Mouse (Mus musculus) midbrain, embryonic 11.5 days (tissue): ENCODE data around the gene Gm8237. TPM values are rescaled to one million over a fixed set of nuclear protein-coding genes. Genes with fewer than 3 reads are reported as not detected.
A peak's percentile ranks its signal among the peaks of the same experiment; 100 is the strongest.
"Not testable (repeated sequence)": the region's sequence is repeated elsewhere in the genome, so short reads cannot be mapped to it uniquely, and the experiment has no call there.

Source experiments
- ATAC-seq: fragments of 200-750 bp; cut with Nextera tagmentation; 2 replicates; pipeline ENCODE4 v1.8.0; 2017; ENCODE audit warnings: moderate TSS enrichment, moderate library complexity; ENCODE audit not compliant: low FRiP score
- DNase-seq: peaks from one replicate; pipeline ENCODE4 v3.0.0; 2015; ENCODE audit warnings: low spot score; ENCODE audit errors: missing footprints
- H3K27ac ChIP-seq: fragments of 300-500 bp; sonication (generic); 2 replicates; pipeline ENCODE4 v1.5.1; 2014; ENCODE audit warnings: low read depth, low read length
- H3K27me3 ChIP-seq: fragments of 300-500 bp; sonication (generic); 2 replicates; pipeline ENCODE4 v1.6.1; 2014; ENCODE audit warnings: mild to moderate bottlenecking, low read length, moderate library complexity, mixed read lengths; ENCODE audit not compliant: control insufficient read depth, insufficient read depth
- H3K36me3 ChIP-seq: fragments of 300-500 bp; sonication (generic); 2 replicates; pipeline ENCODE4 v1.6.1; 2014; ENCODE audit warnings: mild to moderate bottlenecking, low read length, moderate library complexity, mixed read lengths; ENCODE audit not compliant: control insufficient read depth, insufficient read depth
- H3K4me1 ChIP-seq: fragments of 300-500 bp; sonication (generic); 2 replicates; pipeline ENCODE4 v1.6.1; 2014; ENCODE audit warnings: low read length; ENCODE audit not compliant: control insufficient read depth, insufficient read depth
- H3K4me2 ChIP-seq: fragments of 300-500 bp; sonication (generic); 2 replicates; pipeline ENCODE4 v1.6.1; 2014; ENCODE audit warnings: mild to moderate bottlenecking, moderate library complexity
- H3K4me3 ChIP-seq: fragments of 300-500 bp; sonication (generic); 2 replicates; pipeline ENCODE4 v1.5.1; 2014; ENCODE audit warnings: low read depth, low read length
- H3K9ac ChIP-seq: fragments of 300-500 bp; sonication (generic); 2 replicates; pipeline ENCODE4 v1.6.1; 2014; ENCODE audit warnings: low read length
- H3K9me3 ChIP-seq: fragments of 300-500 bp; sonication (generic); 2 replicates; pipeline ENCODE4 v1.6.1; 2016; ENCODE audit warnings: low read length; ENCODE audit not compliant: control insufficient read depth
- WGBS: fragments of 180-500 bp; shearing (Covaris S2); extraction: QIAGEN DNeasy Blood & Tissue Kit; methylation state at CpG from one replicate; pipeline ENCODE4 v1.1.7; 2014; 5-methylcytosine and 5-hydroxymethylcytosine counted together
- polyA plus RNA-seq: library from polyadenylated mRNA; unstranded; fragments of >200 nt; fragmentation: Nextera tagmentation; extraction: Ambion mirVana; gene quantifications from 2 replicates; pipeline ENCODE4 v1.2.1, GENCODE M21; 2014

The Gm8237 gene
- 0.12 TPM in 1 of 2 replicates, not detected in the other for polyA plus RNA-seq

DNA sequence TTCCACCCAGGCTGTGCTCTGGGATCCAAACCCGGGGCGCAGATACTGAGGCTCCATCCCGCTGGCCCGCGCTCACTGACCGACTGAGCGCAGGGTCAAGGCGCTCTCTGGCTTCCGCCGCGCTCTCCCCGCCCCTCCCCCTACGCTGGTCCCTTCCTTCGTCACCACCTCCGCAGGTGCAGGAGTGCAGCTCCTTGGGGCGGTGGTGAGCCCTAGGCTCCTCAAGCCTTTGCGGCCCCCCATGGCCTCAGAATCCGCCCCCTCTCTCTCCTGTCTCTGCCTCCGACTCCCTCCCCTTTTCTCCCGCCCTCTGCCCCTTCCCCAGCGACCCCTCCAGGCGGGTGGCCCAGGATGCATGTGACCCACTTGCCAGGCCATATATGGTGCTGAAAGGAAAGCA lies at the start of gene Gm8237:
Gene Gm8237, minus strand, starts transcription at position 142 of the 400 bp plus-strand sequence.
- peak within 1 kb of the TSS; percentile 44; the same call in 1 of the 2 replicates for H3K9ac ChIP-seq
- H3K27ac ChIP-seq, ATAC-seq, H3K4me1 ChIP-seq, H3K27me3 ChIP-seq, H3K9me3 ChIP-seq, H3K36me3 ChIP-seq: not testable (repeated sequence)
- WGBS: 3% methylated on average over 11 of the region's 22 CpGs
- peak within 1 kb of the TSS; percentile 60 for H3K4me2 ChIP-seq
- peak within 1 kb of the TSS; percentile 32 for H3K4me3 ChIP-seq
- peak; percentile 85 for DNase-seq

DNA sequence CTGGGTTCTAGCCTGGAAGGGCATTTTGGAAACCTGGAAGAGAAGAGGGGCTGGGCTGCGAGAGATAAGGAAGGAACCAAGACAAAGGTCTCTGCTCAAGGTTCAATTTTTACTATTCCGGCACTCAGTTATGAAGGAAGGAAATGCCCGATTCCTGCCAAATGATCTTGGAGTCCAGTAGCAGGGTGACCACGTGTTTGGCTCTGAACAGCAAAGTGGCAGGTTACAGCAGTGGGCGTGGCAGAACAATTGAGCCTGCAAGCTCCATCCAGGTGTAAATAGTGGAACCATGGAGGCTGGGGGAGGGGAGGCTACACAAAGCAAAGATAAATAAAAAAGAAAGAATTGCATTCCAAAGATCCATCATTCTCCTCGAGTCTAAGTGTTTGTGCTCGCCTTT lies 43.1 kb upstream of the Gm8237 start:
- not testable (repeated sequence) for DNase-seq, ATAC-seq, H3K4me3 ChIP-seq, H3K9ac ChIP-seq, H3K9me3 ChIP-seq, H3K27ac ChIP-seq, H3K27me3 ChIP-seq, H3K4me1 ChIP-seq, H3K4me2 ChIP-seq, H3K36me3 ChIP-seq
- WGBS: 84% methylated on average over 7 of the region's 7 CpGs

DNA sequence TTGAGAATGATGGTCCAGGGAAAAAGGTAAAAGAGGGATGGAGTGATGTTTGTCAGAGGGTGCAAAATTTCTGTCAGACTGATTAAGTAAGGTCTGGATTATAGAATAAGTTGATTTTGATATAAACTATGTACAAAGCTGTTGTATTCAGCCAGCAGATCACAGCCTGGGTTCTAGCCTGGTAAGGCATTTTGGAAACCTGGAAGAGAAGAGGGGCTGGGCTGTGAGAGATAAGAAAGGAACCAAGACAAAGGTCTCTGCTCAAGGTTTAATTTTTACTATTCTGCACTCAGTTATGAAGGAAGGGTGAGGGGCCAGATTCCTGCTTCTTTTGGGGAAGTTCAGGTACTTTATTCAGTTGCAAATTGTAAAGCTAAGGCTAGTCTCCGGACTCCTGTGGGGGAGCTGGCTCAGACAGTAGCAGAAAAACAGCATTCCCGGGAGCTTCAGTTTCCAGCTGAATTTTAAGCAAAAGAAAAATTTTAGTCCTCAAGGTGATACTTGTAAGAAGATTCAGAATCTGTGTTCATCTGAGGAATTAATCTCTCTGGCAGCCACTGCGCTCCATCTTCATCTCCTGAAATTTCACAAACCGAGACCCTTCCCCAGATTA lies 38.3 kb upstream of the Gm8237 start:
- not testable (repeated sequence) for H3K36me3 ChIP-seq, H3K4me1 ChIP-seq, H3K4me3 ChIP-seq, ATAC-seq, H3K9ac ChIP-seq, DNase-seq, H3K27me3 ChIP-seq, H3K4me2 ChIP-seq, H3K27ac ChIP-seq, H3K9me3 ChIP-seq
- 80% methylated on average over 4 of the region's 4 CpGs for WGBS

DNA sequence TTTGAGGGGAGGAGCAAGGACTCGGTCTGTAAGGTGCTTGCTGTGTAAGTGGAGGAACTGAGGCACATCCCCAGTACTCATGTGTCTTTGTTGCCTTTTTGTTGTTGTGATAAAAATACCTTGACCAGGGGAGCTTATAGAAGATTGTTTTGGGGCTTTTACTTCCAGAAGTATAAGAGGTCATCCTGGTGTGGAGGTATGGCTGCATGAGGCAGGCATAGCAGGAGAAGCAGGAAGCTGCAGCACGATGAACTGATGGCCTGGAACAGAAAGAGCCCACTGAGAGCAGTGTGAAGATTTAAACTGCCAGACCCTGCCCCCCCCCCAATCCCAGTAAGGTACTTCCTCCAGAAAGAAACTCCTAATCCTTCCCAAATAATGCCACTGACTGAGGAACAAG lies 33.5 kb upstream of the Gm8237 start:
- 77% methylated on average over 2 of the region's 2 CpGs for WGBS
- H3K36me3 ChIP-seq, H3K4me2 ChIP-seq: not testable (repeated sequence)

DNA sequence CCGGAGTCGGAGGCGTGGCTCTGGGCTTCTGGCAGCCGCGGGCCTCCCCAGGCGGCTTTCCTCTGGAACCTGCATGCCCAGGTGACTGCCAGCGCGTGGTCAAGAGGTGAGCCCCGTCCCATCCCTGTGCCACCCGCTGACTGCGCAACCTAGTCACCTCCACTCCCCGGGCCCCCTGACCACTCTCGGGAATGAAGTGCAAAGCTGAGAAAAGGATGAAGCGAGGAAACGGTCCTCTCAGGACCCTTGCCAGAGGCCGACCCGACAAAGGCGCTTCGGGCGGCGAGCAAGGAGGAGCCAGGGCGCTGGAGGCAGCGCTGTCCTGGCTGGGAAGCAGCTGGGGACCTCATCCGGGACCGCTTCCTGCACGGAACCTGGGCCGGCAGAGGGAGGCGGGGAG lies 391 bp downstream of the Gm8237 start:
- WGBS: 0% methylated on average over 19 of the region's 28 CpGs
- ATAC-seq, H3K4me1 ChIP-seq, H3K27me3 ChIP-seq, H3K36me3 ChIP-seq, H3K9me3 ChIP-seq, H3K27ac ChIP-seq: not testable (repeated sequence)
- H3K4me3 ChIP-seq: peak overlapping the region; percentile 32
- H3K4me2 ChIP-seq: peak overlapping the region; percentile 60
- H3K9ac ChIP-seq: peak overlapping the region; percentile 44; the same call in 1 of the 2 replicates
- DNase-seq: peak; percentile 88

More for the DNA sequence above, 33.5 kb upstream of the Gm8237 start:
- not testable (repeated sequence) for DNase-seq, ATAC-seq, H3K27ac ChIP-seq, H3K27me3 ChIP-seq, H3K4me3 ChIP-seq, H3K4me1 ChIP-seq, H3K9ac ChIP-seq, H3K9me3 ChIP-seq

DNA sequence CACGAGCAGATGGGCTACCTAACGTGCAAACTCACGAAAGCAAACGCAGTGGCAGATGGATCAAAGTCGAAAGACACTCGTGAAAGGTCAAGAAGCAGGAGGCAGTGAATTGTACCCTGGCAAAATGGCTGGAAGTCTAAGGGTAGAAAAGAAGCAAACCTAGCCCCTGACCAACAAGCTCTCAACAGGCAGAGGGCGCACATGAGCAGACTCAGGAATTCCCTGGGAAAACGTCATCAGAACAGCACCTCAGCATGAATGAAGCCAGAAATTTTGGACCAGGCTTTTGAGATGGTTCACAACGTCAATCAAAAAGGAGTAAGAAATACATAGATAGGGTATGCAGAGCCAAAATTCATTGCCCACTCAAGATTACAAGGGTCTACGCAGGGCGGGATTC lies 1.0 kb downstream of the Gm8237 start:
- 8% methylated on average over 5 of the region's 11 CpGs for WGBS
- not testable (repeated sequence) for H3K4me2 ChIP-seq, H3K4me3 ChIP-seq, H3K36me3 ChIP-seq, H3K9ac ChIP-seq, H3K4me1 ChIP-seq, H3K27ac ChIP-seq, ATAC-seq, H3K9me3 ChIP-seq, H3K27me3 ChIP-seq
- DNase-seq: peak; percentile 96

DNA sequence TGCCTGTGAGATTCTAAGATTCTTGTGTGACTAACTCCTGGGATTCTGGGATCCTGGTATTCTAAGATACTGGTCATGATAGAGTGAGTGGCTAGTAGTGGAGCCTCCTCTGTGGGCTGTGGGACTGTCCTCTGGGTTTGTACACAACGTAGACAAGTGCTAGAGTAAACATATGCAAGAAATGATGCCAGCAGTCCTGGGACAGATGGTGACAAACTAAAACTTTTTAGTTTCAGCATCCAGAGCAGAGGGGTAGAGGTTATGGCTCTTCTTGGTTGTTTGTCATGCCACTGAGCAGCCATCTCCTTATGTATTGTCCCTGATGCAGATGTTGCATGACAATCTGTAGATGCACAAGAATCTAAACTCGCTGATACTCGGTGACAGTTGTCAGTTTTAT lies 24.3 kb downstream of the Gm8237 start:
- not testable (repeated sequence) for H3K9ac ChIP-seq, ATAC-seq, H3K4me3 ChIP-seq, H3K4me1 ChIP-seq, H3K27ac ChIP-seq, H3K4me2 ChIP-seq, H3K27me3 ChIP-seq, DNase-seq, H3K36me3 ChIP-seq, H3K9me3 ChIP-seq
- WGBS: 85% methylated on average over 3 of the region's 3 CpGs

DNA sequence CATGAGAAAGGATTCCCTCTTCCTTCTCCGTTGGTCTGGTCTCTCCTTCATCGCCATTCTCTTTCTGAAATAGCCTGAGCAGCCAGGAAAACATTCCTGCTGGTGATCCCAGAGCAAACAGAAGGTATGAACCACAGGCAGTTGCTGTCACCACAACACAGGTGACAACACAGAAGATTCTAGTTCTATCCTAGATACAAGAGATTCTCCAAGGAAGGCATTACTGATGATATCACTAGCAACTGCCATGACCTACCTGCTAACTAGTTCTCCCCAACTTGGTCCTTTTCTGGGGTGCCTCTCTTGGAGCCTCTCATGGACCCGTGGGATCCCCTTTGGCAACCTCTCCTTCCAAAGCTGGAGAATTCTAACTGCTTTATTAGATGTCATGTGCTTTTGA lies 50.0 kb downstream of the Gm8237 start, which contains the start of gene Gm3424:
Gene Gm3424, minus strand, starts transcription at position 101 of the 400 bp plus-strand sequence.
- not testable (repeated sequence) for H3K4me3 ChIP-seq, H3K27me3 ChIP-seq, H3K9me3 ChIP-seq, H3K27ac ChIP-seq, DNase-seq, H3K36me3 ChIP-seq, H3K4me2 ChIP-seq, H3K9ac ChIP-seq, H3K4me1 ChIP-seq, ATAC-seq
- no CpG with 5 or more reads among the region's 3 CpGs for WGBS

DNA sequence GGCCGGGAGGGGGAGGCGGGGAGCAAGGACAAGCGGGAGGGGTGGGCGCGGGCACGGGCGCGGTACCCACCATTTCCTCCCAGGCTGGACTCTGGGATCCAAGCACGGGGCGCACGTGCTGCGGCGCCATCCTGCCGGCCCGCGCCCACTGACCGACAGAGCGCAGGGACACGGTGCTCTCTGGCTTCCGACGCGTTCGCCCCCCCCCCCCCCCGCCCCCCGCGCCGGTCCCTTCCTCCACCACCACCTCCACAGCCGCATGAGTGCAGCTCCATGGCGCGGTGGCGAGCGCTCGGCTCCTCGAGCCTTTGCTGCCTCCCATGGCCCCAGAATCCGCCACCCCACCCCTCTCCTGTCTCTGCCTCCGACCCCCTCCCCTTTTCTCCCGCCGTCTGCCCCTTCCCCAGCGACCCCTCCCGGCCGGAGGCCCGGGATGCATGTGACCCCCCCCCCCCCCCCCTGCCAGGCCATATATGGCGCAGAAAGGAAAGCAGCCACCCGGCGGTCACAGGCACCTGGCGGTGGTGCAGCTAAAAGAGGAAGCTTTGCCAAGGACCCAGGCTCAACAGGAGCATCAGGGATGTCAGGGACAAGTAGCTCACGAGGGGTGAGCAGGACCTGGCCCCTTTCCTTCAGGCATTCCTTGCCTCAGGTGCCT lies 67.4 kb downstream of the Gm8237 start:
- H3K4me2 ChIP-seq, H3K36me3 ChIP-seq, H3K9ac ChIP-seq, H3K27ac ChIP-seq, H3K27me3 ChIP-seq, H3K4me1 ChIP-seq, H3K4me3 ChIP-seq, H3K9me3 ChIP-seq, DNase-seq: not testable (repeated sequence)
- no CpG with 5 or more reads among the region's 47 CpGs for WGBS
- 0 out of 2 replicates have a peak, but pooled peaks have one; percentile 46 for ATAC-seq
